Mouse (Mus musculus) embryonic facial prominence, embryonic 15.5 days (tissue): ENCODE measurements around the gene Abhd4. TPM values are rescaled to one million over a fixed set of nuclear protein-coding genes. Genes with fewer than 3 reads are reported as not detected.
"Not testable (repeated sequence)": the region's sequence is repeated elsewhere in the genome, so short reads cannot be mapped to it uniquely, and the experiment has no call there.

Experiments used
- ATAC-seq: fragments of 200-750 bp; cut with Nextera tagmentation; 2 replicates; pipeline ENCODE4 v1.8.0; 2017; ENCODE audit warnings: low read depth, moderate TSS enrichment; ENCODE audit not compliant: insufficient number of reproducible peaks, low FRiP score, low TSS enrichment
- H3K27ac ChIP-seq: fragments of 300-500 bp; sonication (generic); replicated peaks from 2 replicates; pipeline ENCODE4 v1.5.1; 2015; ENCODE audit warnings: mild to moderate bottlenecking, inconsistent platforms
- H3K27me3 ChIP-seq: fragments of 300-500 bp; sonication (generic); 2 replicates; pipeline ENCODE4 v1.6.1; 2015; ENCODE audit warnings: inconsistent platforms
- H3K36me3 ChIP-seq: fragments of 300-500 bp; sonication (generic); 2 replicates; pipeline ENCODE4 v1.6.1; 2015; ENCODE audit warnings: mild to moderate bottlenecking, inconsistent platforms
- H3K4me1 ChIP-seq: fragments of 300-500 bp; sonication (generic); 2 replicates; pipeline ENCODE4 v1.6.1; 2015; ENCODE audit warnings: inconsistent platforms
- H3K4me2 ChIP-seq: fragments of 300-500 bp; sonication (generic); replicated peaks from 2 replicates; pipeline ENCODE4 v1.6.1; 2015; ENCODE audit warnings: mild to moderate bottlenecking, inconsistent platforms
- H3K4me3 ChIP-seq: fragments of 300-500 bp; sonication (generic); replicated peaks from 2 replicates; pipeline ENCODE4 v1.5.1; 2015; ENCODE audit warnings: mild to moderate bottlenecking, inconsistent platforms
- H3K9ac ChIP-seq: fragments of 300-500 bp; sonication (generic); 2 replicates; pipeline ENCODE4 v1.6.1; 2015; ENCODE audit warnings: inconsistent platforms
- H3K9me3 ChIP-seq: fragments of 300-500 bp; sonication (generic); replicated peaks from 2 replicates; pipeline ENCODE4 v1.6.1; 2016; ENCODE audit warnings: inconsistent platforms
- WGBS: fragments of 180-500 bp; shearing (Covaris S2); methylation state at CpG from one replicate; pipeline ENCODE4 v1.1.7; 2015; 5-methylcytosine and 5-hydroxymethylcytosine counted together
- polyA plus RNA-seq: library from polyadenylated mRNA; unstranded; fragments of >200 nt; fragmentation: Nextera tagmentation; extraction: Ambion mirVana; gene quantifications from 2 replicates; pipeline ENCODE4 v1.2.1, GENCODE M21; 2015

Abhd4 gene
- polyA plus RNA-seq, 1 experiment from 2014 or later, result 66.7 TPM

DNA sequence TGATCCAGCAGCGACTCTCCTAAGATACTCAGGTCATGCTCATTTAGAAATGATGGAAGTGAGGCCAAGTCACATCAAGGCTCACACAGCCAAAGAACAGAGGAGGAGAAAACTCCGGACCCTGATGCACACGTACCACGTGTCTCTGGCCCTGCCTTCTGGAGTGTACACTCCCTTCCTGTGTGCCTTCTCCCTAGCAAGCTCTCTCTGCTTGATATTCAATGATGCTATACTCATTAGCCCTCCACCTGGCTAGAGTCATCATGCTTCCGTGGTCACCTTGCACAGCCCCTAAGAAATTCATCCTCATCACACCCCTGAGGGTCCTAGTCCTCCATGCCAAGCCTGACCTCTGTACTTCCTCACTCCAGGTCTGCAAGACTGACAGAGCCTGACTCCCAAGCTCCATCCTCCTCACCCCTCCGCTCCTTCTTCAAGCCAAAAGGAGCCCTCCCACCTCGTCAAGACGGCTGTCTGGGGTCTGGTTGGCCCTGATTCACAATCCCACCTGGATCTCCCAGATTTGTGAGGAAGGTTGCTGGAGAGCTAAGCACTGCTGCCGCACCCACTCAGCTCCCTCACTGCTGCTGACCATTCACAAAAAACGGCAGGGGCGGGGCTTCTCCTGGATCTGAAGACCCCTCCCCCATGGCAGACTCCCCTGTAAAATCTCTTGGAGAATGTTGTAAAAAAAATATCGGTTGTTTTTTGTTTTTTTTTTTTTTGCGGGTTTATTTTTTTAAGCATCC, 30.5 kb upstream of the Abhd4 start:
- Histone ChIP-seq H3K9me3 (no peaks in the 10 kb centered on the region), H3K4me1 (peaks cover 28% of the 10 kb centered on the region), H3K27ac (no peak overlapping the region), H3K4me2 (no peak overlapping the region), H3K27me3 (no peaks in the 10 kb centered on the region), H3K4me3 (no peak overlapping the region), H3K36me3 (no peaks in the 10 kb centered on the region), H3K9ac (no peak overlapping the region)
- 57% methylated on average over 13 of the region's 13 CpGs for WGBS
- ATAC-seq, result no peak

DNA sequence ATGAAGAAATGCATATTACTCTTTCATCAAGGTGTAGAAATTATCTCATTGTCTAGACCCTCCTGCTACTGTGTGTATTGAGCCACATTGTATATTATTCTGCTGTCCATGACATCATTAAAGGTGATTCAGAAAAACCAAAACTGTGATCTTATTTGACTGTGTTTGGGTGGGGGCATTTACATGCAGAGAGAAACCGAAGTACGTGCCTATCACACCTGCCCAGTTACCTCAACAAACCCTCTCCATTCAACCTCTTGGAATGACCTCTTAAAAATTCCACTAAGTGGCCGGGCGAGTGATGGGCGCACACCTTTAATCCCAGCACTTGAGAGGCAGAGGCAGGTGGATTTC, 29.9 kb upstream of the Abhd4 start:
- Histone ChIP-seq H3K4me1 (peaks cover 31% of the 10 kb centered on the region), H3K27me3 (no peaks in the 10 kb centered on the region), H3K27ac (no peak overlapping the region), H3K36me3 (no peaks in the 10 kb centered on the region), H3K9me3 (no peaks in the 10 kb centered on the region), H3K4me2 (no peak overlapping the region), H3K4me3 (no peak overlapping the region), H3K9ac (no peak overlapping the region)
- ATAC-seq, result no peak
- WGBS, result 90% methylated on average over 5 of the region's 5 CpGs

DNA sequence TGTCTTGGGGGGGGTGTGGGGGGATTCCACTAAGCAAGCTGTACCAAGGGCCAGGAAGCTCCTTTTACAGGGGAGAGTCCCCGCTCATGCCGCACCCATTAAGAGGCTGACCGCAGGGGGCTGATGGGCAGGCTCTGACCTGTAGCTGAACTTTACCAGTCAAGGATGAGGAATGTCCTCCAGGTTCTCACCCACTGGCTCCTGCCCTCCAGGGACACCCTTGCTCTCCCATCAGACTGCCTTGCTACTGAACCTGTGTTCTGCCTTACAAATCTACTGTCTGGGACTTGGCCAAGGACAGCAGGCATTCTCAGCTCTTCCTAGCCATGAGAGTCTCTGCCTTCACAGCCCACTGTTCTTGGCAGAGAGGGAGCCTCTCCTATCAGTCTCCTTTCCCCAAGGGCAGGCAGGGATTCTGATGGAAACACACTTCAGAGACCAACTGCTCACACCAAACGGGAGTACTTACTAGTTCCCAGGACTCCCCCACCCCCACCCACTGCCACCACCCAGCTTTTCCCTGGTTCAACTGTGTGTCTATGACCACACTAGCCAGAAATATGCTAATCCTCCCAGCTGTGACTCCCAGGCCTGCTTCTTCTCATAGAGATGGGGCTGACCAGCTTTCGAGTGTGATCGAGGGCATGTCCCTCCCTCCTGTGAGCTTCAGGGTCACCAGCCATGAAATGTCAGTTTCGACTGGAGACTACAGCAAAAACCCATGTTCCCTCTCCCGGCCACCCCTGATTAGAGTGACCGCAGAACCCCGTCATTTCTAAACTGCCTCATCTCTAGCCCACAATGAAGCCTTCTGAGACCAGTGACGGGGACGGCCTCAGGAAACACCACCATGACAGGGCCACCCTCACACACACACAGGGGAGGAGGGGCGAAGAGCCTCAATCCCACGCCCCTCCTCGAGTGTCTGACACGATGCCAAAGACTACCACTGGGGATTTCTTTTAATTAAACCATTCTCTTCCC, 29.2 kb upstream of the Abhd4 start:
- ATAC-seq, result no peak
- Histone ChIP-seq H3K27me3 (no peaks in the 10 kb centered on the region), H3K9ac (no peak overlapping the region), H3K27ac (no peak overlapping the region), H3K36me3 (no peaks in the 10 kb centered on the region), H3K4me1 (peaks cover 27% of the 10 kb centered on the region), H3K4me3 (no peak overlapping the region), H3K9me3 (no peaks in the 10 kb centered on the region), H3K4me2 (no peak overlapping the region)
- WGBS, result 42% methylated on average over 16 of the region's 16 CpGs

DNA sequence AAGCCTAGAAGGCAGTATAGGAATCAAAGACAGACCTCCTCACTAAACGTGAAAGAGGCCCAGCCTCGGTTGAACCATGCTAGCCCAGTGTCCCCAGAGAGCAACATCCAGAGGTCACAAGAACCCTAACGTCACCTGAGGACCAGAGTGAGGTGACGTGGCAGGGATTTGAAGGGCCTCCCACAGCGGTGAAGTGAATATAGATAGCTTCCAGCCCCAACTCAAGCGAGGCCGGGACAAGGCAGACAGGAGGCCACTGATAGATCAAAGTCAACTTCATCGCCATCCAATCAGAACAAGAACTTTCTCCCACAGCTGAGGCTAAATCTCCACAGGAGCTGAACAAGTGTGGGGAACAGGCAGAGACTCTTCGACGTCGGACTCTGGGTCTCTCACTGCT, 28.3 kb upstream of the Abhd4 start:
- Histone ChIP-seq H3K27me3 (no peaks in the 10 kb centered on the region), H3K4me3 (no peak overlapping the region), H3K36me3 (no peaks in the 10 kb centered on the region), H3K27ac (no peak overlapping the region), H3K4me2 (no peak overlapping the region), H3K4me1 (peaks cover 27% of the 10 kb centered on the region), H3K9ac (no peak overlapping the region), H3K9me3 (no peaks in the 10 kb centered on the region)
- 77% methylated on average over 11 of the region's 11 CpGs for WGBS
- ATAC-seq, result no peak

DNA sequence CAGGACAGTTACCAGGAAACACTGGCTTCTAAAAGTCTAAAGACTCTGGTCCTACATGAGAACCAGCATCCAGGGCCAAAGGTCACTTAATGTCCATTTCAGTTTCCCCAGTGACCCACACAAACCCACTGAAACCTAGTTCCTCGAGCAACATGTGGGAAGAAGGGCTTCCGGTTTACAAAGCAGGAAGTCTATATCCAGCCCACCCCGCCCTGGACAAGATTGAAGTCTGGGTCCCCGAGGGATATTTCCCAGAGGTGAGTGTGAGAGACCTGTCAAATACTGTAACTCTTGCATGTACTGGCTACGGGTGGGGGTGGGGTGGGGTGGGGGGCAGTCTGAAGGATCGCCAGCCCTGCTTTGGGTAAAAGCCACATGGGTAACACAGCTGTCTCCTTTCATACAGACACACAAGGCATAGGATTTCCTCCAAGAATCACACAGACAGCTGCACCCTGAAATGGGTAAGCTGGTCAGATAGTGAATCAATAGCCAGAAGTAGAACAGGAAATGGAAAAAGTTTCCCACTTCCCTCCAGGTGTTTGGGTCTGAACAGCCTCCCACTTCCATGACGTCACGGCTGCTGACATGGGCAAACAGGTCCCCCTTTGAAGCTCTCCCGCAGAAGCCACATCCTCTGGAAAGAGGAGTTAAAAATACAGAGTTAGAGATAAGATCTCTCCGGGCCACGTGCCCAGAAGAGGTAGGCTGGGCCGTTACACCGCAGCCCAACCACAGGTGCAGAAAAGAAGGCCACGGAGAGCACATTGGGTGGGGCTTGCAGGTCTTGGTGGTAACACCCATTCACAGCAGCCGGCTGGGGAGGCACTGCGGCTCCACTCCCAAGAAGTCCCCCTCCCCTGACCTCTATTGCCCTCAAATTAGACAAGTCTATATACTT, 26.8 kb upstream of the Abhd4 start:
- H3K36me3 ChIP-seq, result no peaks in the 10 kb centered on the region
- 29% methylated on average over 16 of the region's 16 CpGs for WGBS
- peak; percentile 61; the same call in 1 of the 2 replicates for ATAC-seq
- H3K4me2 ChIP-seq, result peak overlapping the region; percentile 60
- H3K4me3 ChIP-seq, result peak overlapping the region; percentile 40; the same call in 1 of the 2 replicates
- H3K9ac ChIP-seq, result no peak overlapping the region
- no peaks in the 10 kb centered on the region for H3K27me3 ChIP-seq
- peak overlapping the region; percentile 48; the same call in 1 of the 2 replicates for H3K27ac ChIP-seq
- no peaks in the 10 kb centered on the region for H3K9me3 ChIP-seq
- peaks cover 27% of the 10 kb centered on the region for H3K4me1 ChIP-seq

DNA sequence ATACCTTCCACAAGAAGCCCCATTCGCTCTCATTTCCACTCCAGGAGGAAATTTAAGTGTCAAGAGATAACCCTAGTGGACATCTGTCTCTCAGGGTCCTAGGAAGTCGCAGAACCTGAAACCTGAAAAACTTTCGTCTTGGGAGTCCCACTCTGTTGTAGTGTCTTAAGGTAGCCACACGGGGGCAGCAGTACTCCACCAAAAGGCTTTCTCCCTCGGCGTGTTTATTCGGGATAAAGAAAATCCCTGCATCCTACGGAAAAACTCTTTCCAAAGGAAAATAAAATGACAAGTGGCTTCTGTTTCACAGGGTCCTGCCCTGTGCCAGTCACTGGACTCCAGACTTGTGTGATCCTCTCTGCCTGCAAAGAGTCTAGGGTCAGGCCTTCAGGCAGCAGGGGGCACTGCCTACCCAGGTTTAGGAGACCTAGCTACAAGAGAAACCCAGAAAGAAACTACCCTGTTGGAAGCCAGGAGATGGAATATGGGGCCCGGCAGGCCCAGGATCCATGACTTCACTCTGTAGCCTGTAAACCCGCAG, 26.0 kb upstream of the Abhd4 start:
- Histone ChIP-seq H3K9me3 (no peaks in the 10 kb centered on the region), H3K27ac (peak overlapping the region; percentile 48; the same call in 1 of the 2 replicates)

DNA sequence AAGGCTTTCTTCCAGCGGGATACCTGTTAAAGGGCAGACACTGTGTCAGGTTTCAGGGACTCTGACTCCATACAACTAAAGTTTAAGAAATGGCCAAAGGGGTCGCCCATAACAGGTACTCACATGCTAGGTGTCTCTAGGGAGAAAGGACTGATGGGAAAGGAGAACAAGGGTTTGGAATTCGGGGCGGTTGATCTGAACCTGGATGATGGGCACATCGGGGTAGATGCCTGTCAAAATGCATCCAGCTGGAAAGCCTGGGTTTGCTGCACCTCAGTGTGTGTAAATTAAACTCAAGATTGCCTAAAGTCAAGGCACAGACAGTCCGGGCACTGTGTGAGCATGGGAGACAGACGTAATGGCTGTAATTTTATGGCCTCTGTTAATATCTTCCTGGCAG, 25.5 kb upstream of the Abhd4 start:
- H3K36me3 ChIP-seq, result no peaks in the 10 kb centered on the region
- H3K4me1 ChIP-seq, result peaks cover 36% of the 10 kb centered on the region
- 9% methylated on average over 7 of the region's 7 CpGs for WGBS
- no peak overlapping the region for H3K9ac ChIP-seq
- H3K27ac ChIP-seq, result no peak overlapping the region
- ATAC-seq, result no peak
- H3K27me3 ChIP-seq, result no peaks in the 10 kb centered on the region
- no peaks in the 10 kb centered on the region for H3K9me3 ChIP-seq
- H3K4me2 ChIP-seq, result peak overlapping the region; percentile 60
- peak overlapping the region; percentile 40 for H3K4me3 ChIP-seq

More for the DNA sequence above, 26.0 kb upstream of the Abhd4 start:
- no peak overlapping the region for H3K9ac ChIP-seq
- H3K36me3 ChIP-seq, result no peaks in the 10 kb centered on the region
- peak; percentile 44 for ATAC-seq
- peaks cover 30% of the 10 kb centered on the region for H3K4me1 ChIP-seq
- H3K4me2 ChIP-seq, result peak overlapping the region; percentile 60
- under 1% methylated on average over 10 of the region's 10 CpGs for WGBS
- no peaks in the 10 kb centered on the region for H3K27me3 ChIP-seq
- peak overlapping the region; percentile 40 for H3K4me3 ChIP-seq

DNA sequence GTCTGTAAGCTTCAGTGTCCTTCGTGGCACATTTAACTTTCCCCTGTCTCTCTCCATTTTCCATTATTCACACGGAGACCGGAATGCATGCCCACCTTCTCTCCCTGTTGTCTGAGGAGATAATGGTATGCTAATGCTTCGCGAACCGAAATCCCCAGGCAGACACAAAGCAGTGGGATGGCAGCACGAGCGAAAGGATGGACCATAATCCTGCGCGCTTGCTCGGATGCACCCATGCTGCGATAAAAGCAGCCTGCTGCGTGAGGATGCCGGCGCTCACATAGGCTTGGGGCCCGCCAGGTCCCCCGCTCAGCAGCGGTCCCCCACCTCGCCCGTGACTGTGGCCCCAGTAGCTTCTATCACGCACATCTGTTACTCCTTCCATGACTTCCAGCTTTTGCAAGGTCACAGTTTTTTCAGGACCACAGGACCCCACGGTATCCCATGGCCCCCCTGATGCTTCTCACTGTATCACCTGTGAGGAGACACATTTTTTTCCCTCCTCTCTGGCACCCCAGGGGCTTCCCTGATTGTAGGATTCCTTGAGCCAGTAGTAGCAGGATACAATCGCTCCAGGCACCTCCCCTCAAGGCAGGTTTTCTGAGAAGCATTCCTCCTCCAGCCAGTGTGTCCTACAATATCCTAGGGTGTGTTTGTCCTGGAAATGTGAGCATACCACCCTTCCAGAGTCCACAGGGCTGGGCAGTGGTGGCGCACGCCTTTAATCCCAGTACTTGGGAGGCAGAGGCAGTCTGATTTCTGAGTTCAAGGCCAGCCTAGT, 24.9 kb upstream of the Abhd4 start:
- peaks cover 36% of the 10 kb centered on the region for H3K4me1 ChIP-seq
- H3K9ac ChIP-seq, result no peak overlapping the region

DNA sequence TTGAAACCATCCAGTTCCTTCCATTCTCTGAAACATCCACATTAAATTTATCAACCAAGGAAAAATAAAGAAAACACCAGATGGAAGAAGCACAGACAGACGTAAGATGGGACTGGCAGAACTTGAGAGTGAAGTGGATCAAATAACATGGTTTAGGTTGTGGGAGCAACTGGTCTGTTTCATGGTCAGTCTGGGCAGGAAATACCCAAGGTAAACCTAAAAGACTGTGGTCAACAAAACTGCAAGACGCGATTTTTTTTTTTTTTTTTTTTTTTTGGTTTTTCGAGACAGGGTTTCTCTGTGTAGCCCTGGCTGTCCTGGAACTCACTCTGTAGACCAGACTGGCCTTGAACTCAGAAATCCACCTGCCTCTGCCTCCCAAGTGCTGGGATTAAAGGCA, 24.1 kb upstream of the Abhd4 start:
- not testable (repeated sequence) for H3K36me3 ChIP-seq, H3K4me3 ChIP-seq, H3K4me2 ChIP-seq, H3K9ac ChIP-seq, H3K9me3 ChIP-seq, H3K27me3 ChIP-seq, ATAC-seq, H3K27ac ChIP-seq
- peaks cover 32% of the 10 kb centered on the region for H3K4me1 ChIP-seq
- 58% methylated on average over 3 of the region's 4 CpGs for WGBS

More for the DNA sequence above, 24.9 kb upstream of the Abhd4 start:
- no peak for ATAC-seq
- 0 out of 2 replicates have a peak overlapping the region, but pooled peaks have one; percentile 40 for H3K4me3 ChIP-seq
- no peaks in the 10 kb centered on the region for H3K36me3 ChIP-seq
- WGBS, result 14% methylated on average over 25 of the region's 25 CpGs
- H3K4me2 ChIP-seq, result peak overlapping the region; percentile 60
- no peaks in the 10 kb centered on the region for H3K9me3 ChIP-seq
- no peak overlapping the region for H3K27ac ChIP-seq
- no peaks in the 10 kb centered on the region for H3K27me3 ChIP-seq

DNA sequence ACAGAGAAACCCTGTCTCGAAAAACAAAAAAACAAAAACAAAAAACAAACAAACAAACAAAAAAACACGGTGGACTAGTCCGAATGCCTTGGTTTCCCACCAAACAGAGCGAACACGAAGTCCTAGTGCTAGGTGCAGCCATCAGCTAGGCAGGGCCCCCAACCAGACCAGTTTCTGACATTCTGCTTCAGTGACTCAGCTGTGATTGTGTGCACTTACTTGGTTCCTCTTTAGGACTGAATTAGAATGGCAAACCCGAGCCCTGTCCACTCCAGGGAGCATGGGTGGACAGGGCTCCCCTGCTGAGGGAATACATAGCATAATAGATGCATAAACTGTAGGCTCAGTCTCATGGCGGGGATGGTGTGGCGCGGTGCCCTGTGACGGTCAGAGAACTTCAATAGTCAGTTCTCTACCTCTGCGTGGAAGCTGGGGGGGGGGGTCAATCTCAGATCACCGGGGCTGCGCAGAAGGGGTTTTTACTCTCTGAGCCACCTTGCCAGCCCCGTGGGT, 23.3 kb upstream of the Abhd4 start:
- no peaks in the 10 kb centered on the region for H3K27me3 ChIP-seq
- H3K27ac ChIP-seq, result no peak overlapping the region
- H3K4me3 ChIP-seq, result no peak overlapping the region
- WGBS, result 87% methylated on average over 14 of the region's 14 CpGs
- H3K4me1 ChIP-seq, result peaks cover 28% of the 10 kb centered on the region
- peaks cover 8% of the 10 kb centered on the region for H3K36me3 ChIP-seq
- H3K9me3 ChIP-seq, result no peaks in the 10 kb centered on the region
- ATAC-seq, result no peak
- H3K4me2 ChIP-seq, result no peak overlapping the region
- no peak overlapping the region for H3K9ac ChIP-seq
